Mouse (Mus musculus): ENCODE data around the gene Chst5.

GRCm38 (mm10) chr8:111894955-111895354 lies 15.3 kb downstream of the Chst5 start:
- TF ChIP-seq POLR2A (IDR thresholded peaks at IDR 0.05; ENCODE audit: low read depth, low read length), result no peak
- peak; percentile 36 for TF ChIP-seq CTCF (conservative IDR thresholded peaks at IDR 0.05; ENCODE audit: insufficient read depth, insufficient read length, low read depth, low read length)

Measured in kidney, adult 2 months (tissue).